Mouse (Mus musculus) liver, postnatal 0 days (tissue): ENCODE data around the gene Bend6.

Experiments
- CTCF ChIP-seq: sonication (generic); IDR thresholded peaks from 2 replicates; pipeline ENCODE4 v1.5.1; 2016; ENCODE audit warnings: antibody characterized with exemption, low read depth
- EP300 ChIP-seq: IDR thresholded peaks from 2 replicates; pipeline ENCODE4 v1.6.1; 2016; ENCODE audit warnings: antibody characterized with exemption, low read depth, mild to moderate bottlenecking

DNA sequence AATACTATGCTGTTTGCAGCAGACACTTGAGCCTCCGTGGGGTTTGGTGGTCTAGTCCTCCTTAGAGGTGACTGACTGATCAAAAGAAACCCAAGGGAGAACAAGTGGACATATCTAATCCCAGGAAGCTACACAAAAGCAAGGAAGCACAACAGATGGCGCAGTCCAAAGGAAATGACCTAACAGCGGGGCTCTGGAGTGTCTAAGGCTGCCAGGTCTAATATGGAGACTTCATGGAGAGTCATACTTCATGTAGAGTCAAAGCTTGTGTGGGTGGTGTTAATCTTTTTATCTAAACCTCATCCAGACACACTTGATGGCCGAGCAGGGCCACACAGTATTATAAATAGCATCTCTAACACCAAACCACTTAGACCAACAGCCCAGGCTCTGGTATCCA is 10.9 kb downstream of the Bend6 start:
- TF ChIP-seq CTCF (no peak), EP300 (no peak)
